Mouse (Mus musculus): ENCODE data around the gene Stk25. TPM values are rescaled to one million over a fixed set of nuclear protein-coding genes. Genes with fewer than 3 reads are reported as not detected.
A peak's percentile ranks its signal among the peaks of the same experiment; 100 is the strongest.

Stk25 gene
- polyA plus RNA-seq, 1 experiment = 79.6 TPM

DNA sequence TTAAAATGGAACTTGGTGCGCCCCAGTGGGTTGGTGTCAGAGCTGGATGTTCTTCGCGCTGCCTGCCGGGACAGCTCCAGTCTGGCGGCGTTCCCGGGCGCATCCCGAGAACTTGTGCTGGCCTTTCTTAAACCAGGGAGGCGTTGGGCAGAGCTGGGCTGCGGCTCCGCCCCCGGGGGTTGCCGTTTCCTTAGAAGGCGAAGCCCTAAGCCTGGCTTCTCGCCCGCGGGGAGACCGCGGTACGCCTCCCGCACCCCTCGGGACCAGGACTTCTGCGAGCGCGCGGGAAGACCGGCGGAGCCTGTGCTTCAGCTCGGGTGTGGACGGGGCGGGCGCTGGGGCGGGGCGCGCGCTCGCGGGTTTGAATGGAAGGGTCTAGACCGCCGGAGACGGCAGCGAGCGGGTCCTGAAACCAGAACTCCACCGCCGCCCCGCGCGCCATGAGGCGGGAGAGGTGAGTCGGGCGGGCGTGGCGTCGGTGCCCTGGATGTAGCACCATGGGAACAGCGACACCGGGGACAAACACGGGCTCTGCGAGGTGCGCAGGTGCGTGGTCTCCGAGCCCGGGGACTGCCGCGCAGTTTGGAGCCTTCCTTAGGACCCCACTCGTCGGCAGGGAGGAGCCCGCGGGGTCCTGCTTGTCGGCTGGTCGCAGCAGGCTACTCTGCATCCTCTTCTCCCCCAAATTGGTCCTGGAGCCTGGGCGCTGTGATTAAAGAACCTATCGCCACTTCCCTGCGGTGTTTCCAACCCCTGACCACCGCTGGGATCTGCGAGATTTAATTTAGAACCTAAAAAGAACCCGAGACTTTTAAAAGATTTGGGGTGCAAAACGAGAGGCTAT lies 27.2 kb upstream of the Stk25 start, which contains the start of gene Bok:
Gene Bok, plus strand, starts transcription at position 260 of the 844 bp plus-strand sequence.
- no peaks in the 10 kb centered on the region for H3K27me3 ChIP-seq (ENCODE audit: control insufficient read depth, insufficient read depth, low read length, poor library complexity, severe bottlenecking)
- no peaks in the 10 kb centered on the region for H3K36me3 ChIP-seq (ENCODE audit: control insufficient read depth, insufficient read depth, low read length, poor library complexity, severe bottlenecking)
- peak within 1 kb of the TSS; percentile 80 for H3K4me3 ChIP-seq (ENCODE audit: low read depth, low read length)
- H3K9me3 ChIP-seq (replicated peaks; ENCODE audit: control insufficient read depth, insufficient read depth, low read length, poor library complexity, severe bottlenecking) = 0 out of 2 replicates have a peak, but pooled peaks cover 5% of the 10 kb centered on the region
- no peaks in the 10 kb centered on the region for H3K4me1 ChIP-seq (ENCODE audit: control insufficient read depth, insufficient read depth, low read length)
- H3K27ac ChIP-seq (ENCODE audit: insufficient read depth, low read length) = no peak within 1 kb of the TSS
- peak within 1 kb of the TSS; percentile 71 for H3K9ac ChIP-seq (ENCODE audit: low read depth, poor library complexity, severe bottlenecking)
- TF ChIP-seq CTCF (IDR thresholded peaks at IDR 0.05; ENCODE audit: low read depth, low read length) (no peak), EP300 (IDR thresholded peaks at IDR 0.05; ENCODE audit: insufficient read depth, low read depth, low read length) (no peak), POLR2A (IDR thresholded peaks at IDR 0.05; ENCODE audit: insufficient read depth, low read length) (no peak)

DNA sequence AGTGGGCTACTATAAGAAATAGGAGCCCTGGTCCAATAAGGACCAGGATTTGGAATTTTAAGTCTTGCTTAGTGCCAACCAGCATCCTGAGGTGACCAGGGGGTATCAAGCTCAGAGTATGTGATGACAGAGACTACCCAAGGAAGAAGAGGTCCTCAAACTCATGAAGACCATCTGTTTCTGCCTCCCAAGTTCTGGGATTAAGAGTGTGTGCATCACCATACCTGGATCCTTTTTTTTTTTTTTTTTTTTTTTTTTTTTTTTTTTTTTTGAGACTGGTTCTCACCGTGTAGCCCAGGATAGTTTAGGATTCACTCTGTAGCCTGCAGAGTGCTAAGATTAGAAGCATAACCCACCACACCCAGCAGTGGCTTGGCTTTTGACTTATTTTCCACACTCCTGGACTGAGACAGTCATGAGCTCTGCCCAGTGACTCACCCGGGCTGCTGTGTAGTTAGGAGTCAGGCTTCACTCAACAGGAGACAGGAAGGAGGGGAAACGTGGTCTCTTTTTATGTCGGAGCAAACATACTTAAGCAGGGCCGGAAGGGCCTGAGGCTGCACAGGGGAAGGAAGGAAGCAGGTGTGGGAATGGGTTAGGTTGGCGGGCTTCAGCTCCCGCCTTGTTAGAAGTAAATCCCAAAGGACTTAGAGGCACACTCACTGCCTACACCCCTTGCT lies 21.6 kb upstream of the Stk25 start:
- H3K4me3 ChIP-seq (ENCODE audit: low read depth, low read length) = no peak overlapping the region
- H3K27me3 ChIP-seq (ENCODE audit: control insufficient read depth, insufficient read depth, low read length, poor library complexity, severe bottlenecking) = no peaks in the 10 kb centered on the region
- H3K27ac ChIP-seq (ENCODE audit: insufficient read depth, low read length) = no peak overlapping the region
- H3K4me1 ChIP-seq (ENCODE audit: control insufficient read depth, insufficient read depth, low read length) = no peaks in the 10 kb centered on the region
- H3K9me3 ChIP-seq (replicated peaks; ENCODE audit: control insufficient read depth, insufficient read depth, low read length, poor library complexity, severe bottlenecking) = 0 out of 2 replicates have a peak, but pooled peaks cover 5% of the 10 kb centered on the region
- H3K36me3 ChIP-seq (ENCODE audit: control insufficient read depth, insufficient read depth, low read length, poor library complexity, severe bottlenecking) = no peaks in the 10 kb centered on the region
- H3K9ac ChIP-seq (ENCODE audit: low read depth, poor library complexity, severe bottlenecking) = no peak overlapping the region
- no peak for TF ChIP-seq POLR2A (IDR thresholded peaks at IDR 0.05; ENCODE audit: insufficient read depth, low read length)
- TF ChIP-seq EP300 (IDR thresholded peaks at IDR 0.05; ENCODE audit: insufficient read depth, low read depth, low read length) = no peak
- no peak for TF ChIP-seq CTCF (IDR thresholded peaks at IDR 0.05; ENCODE audit: low read depth, low read length)

DNA sequence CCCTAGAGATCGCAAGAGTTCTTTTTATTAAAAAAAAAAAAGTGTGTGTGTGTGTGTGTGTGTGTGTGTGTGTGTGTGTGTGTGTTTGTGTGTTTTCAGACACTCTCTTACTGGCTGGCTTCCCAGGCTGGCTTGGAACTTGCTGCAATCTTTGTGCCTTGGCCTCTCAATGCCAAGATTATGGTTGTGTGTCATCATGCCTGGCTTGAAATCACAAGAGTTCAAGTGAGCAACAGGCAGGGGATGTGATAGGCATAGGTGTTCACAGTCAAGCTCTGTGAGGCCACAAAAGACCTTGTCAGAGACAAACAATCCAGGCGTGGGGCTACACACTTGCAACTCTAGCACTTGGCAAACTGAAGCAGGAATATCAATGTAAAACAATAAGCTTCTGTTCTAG lies 19.9 kb upstream of the Stk25 start:
- H3K9ac ChIP-seq (ENCODE audit: low read depth, poor library complexity, severe bottlenecking) = no peak overlapping the region
- no peaks in the 10 kb centered on the region for H3K27me3 ChIP-seq (ENCODE audit: control insufficient read depth, insufficient read depth, low read length, poor library complexity, severe bottlenecking)
- no peak overlapping the region for H3K4me3 ChIP-seq (ENCODE audit: low read depth, low read length)
- H3K9me3 ChIP-seq (replicated peaks; ENCODE audit: control insufficient read depth, insufficient read depth, low read length, poor library complexity, severe bottlenecking) = 0 out of 2 replicates have a peak, but pooled peaks cover 5% of the 10 kb centered on the region
- TF ChIP-seq POLR2A (IDR thresholded peaks at IDR 0.05; ENCODE audit: insufficient read depth, low read length) = no peak
- no peak for TF ChIP-seq EP300 (IDR thresholded peaks at IDR 0.05; ENCODE audit: insufficient read depth, low read depth, low read length)
- no peak for TF ChIP-seq CTCF (IDR thresholded peaks at IDR 0.05; ENCODE audit: low read depth, low read length)
- H3K36me3 ChIP-seq (ENCODE audit: control insufficient read depth, insufficient read depth, low read length, poor library complexity, severe bottlenecking) = no peaks in the 10 kb centered on the region
- no peak overlapping the region for H3K27ac ChIP-seq (ENCODE audit: insufficient read depth, low read length)
- H3K4me1 ChIP-seq (ENCODE audit: control insufficient read depth, insufficient read depth, low read length) = no peaks in the 10 kb centered on the region

DNA sequence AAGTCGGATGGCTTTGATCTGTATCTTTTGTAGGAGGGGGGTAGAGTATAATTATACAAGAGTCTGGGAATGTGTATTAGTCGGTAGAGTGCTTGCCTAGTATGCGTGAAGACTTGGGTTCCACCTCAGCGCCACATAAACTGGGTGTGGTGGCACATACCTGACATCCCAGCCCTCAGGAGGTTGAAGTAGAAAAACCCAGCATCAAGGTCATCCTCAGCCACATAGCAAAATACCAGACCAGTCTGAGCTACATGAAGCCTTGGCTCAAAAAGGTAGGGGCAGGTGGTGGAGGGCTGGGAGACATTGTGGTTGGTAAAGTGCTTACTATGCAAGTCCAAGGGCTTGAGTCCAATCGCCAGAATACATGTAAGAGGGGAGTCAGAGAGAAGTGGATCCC lies 14.2 kb upstream of the Stk25 start:
- no peaks in the 10 kb centered on the region for H3K4me1 ChIP-seq (ENCODE audit: control insufficient read depth, insufficient read depth, low read length)
- H3K36me3 ChIP-seq (ENCODE audit: control insufficient read depth, insufficient read depth, low read length, poor library complexity, severe bottlenecking) = no peaks in the 10 kb centered on the region
- TF ChIP-seq POLR2A (IDR thresholded peaks at IDR 0.05; ENCODE audit: insufficient read depth, low read length) (no peak), CTCF (IDR thresholded peaks at IDR 0.05; ENCODE audit: low read depth, low read length) (no peak), EP300 (IDR thresholded peaks at IDR 0.05; ENCODE audit: insufficient read depth, low read depth, low read length) (no peak)
- H3K27me3 ChIP-seq (ENCODE audit: control insufficient read depth, insufficient read depth, low read length, poor library complexity, severe bottlenecking) = no peaks in the 10 kb centered on the region
- no peak overlapping the region for H3K27ac ChIP-seq (ENCODE audit: insufficient read depth, low read length)
- no peak overlapping the region for H3K4me3 ChIP-seq (ENCODE audit: low read depth, low read length)
- H3K9ac ChIP-seq (ENCODE audit: low read depth, poor library complexity, severe bottlenecking) = no peak overlapping the region
- no peaks in the 10 kb centered on the region for H3K9me3 ChIP-seq (replicated peaks; ENCODE audit: control insufficient read depth, insufficient read depth, low read length, poor library complexity, severe bottlenecking)

DNA sequence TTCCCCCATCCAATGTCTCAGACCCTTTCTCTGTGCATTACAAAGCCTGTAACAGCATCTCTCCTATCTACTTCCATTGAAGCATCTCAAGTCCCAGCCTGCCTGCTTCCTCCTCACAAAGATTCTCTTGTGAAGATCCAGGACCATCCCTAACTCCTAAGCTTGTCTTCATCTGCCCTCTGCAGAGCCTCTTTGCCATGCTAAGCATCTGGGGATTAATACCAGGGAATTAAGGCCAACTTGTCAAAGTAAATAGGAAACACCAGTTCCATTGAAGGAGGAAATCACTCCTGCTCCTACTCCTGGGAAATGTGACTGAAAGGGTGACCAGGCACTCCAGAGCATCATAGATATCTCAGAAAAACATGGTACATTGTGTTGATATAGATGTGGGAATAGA lies 11.5 kb upstream of the Stk25 start:
- no peak for TF ChIP-seq POLR2A (IDR thresholded peaks at IDR 0.05; ENCODE audit: insufficient read depth, low read length)
- no peak for TF ChIP-seq EP300 (IDR thresholded peaks at IDR 0.05; ENCODE audit: insufficient read depth, low read depth, low read length)
- TF ChIP-seq CTCF (IDR thresholded peaks at IDR 0.05; ENCODE audit: low read depth, low read length) = no peak
- no peak overlapping the region for H3K9ac ChIP-seq (ENCODE audit: low read depth, poor library complexity, severe bottlenecking)
- H3K4me1 ChIP-seq (ENCODE audit: control insufficient read depth, insufficient read depth, low read length) = no peaks in the 10 kb centered on the region
- no peak overlapping the region for H3K27ac ChIP-seq (ENCODE audit: insufficient read depth, low read length)
- H3K36me3 ChIP-seq (ENCODE audit: control insufficient read depth, insufficient read depth, low read length, poor library complexity, severe bottlenecking) = no peaks in the 10 kb centered on the region
- no peaks in the 10 kb centered on the region for H3K9me3 ChIP-seq (replicated peaks; ENCODE audit: control insufficient read depth, insufficient read depth, low read length, poor library complexity, severe bottlenecking)
- no peaks in the 10 kb centered on the region for H3K27me3 ChIP-seq (ENCODE audit: control insufficient read depth, insufficient read depth, low read length, poor library complexity, severe bottlenecking)
- no peak overlapping the region for H3K4me3 ChIP-seq (ENCODE audit: low read depth, low read length)
